Mouse (Mus musculus): ENCODE data around the gene Tom1. TPM values are rescaled to one million over a fixed set of nuclear protein-coding genes. Genes with fewer than 3 reads are reported as not detected.

Tom1 gene
- total RNA-seq, 2 experiments from 2014 or later, result 60.7 to 71.3 TPM

GRCm38 (mm10) chr8:75084382-75085064 lies 51.0 kb downstream of the Tom1 start:
- DNase-seq, result no peak

DNA sequence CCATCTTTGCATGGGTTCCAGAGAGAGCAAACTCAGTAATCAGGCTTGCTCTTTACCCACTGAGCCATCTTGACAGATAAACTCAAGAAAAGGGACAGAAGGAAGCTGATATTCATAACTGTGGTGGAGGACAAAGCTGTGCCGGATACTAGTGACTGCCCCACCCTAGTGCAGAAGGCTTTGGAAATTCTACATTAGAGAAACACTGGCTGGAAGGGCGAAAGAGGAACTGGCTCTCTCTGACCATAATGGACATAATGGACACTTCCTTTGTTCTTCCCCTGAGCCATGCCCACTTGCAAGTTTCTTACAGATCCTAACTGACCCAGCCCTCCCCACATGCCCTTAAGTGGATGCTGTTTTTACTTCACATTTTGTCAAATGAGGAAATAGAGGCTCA lies 52.5 kb downstream of the Tom1 start:
- peak in 1 of 2 experiments; percentile 22 for DNase-seq
- intact Hi-C loops (cut with DNase I), result no loop called here

More at GRCm38 (mm10) chr8:75084382-75085064, 51.0 kb downstream of the Tom1 start:
- intact Hi-C loops (cut with DNase I), result no loop called here

- no peak for DNase-seq
- intact Hi-C loops (cut with DNase I), result no loop called here
Observed at GRCm38 (mm10) chr8:75087127-75087526, 53.6 kb downstream of the Tom1 start.

- intact Hi-C loops (cut with DNase I), result no loop called here
Observed at GRCm38 (mm10) chr8:75088989-75089881, 55.7 kb downstream of the Tom1 start.

GRCm38 (mm10) chr8:75090781-75091365 lies 57.4 kb downstream of the Tom1 start:
- intact Hi-C loops (cut with DNase I), result no loop called here
- DNase-seq, result no peak

More at GRCm38 (mm10) chr8:75088989-75089881, 55.7 kb downstream of the Tom1 start:
- DNase-seq, result peak; percentile 67 to 76

GRCm38 (mm10) chr8:75093399-75094156 lies 60.1 kb downstream of the Tom1 start, which contains the start of gene Hmox1:
Hmox1 (plus strand) TSS chr8:75093621.
- intact Hi-C loops (cut with DNase I), result loop anchor here (2.0 kb wide), 1 partner anchor 13 kb away; no protein-coding TSS in a partner anchor
- peak; percentile 93 for DNase-seq

DNA sequence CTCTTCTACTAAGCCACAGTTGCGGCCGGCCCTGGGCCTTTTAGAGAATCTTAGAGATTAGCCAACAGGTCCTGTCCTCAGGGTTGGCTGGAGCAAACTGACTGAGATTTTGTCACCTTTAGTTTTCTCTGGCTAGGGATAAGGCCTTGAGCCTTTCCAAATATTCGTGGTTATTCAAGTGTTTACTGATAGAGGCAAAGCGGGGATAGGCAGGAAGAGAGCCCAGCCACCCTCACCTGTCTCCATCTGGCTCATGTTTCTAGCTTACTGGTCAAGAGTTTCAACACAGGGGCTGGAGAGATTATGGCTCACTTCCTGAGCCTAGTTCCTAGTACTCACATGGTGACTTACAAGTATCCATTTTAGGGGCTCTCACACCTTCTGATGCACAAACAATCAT lies 69.5 kb downstream of the Tom1 start:
- intact Hi-C loops (cut with DNase I), result no loop called here
- no peak for DNase-seq

- no peak for DNase-seq
- intact Hi-C loops (cut with DNase I), result no loop called here
Observed at GRCm38 (mm10) chr8:75103376-75103878, 69.9 kb downstream of the Tom1 start.

GRCm38 (mm10) chr8:75108527-75109235 lies 75.2 kb downstream of the Tom1 start:
- DNase-seq, result peak; percentile 81 to 85
- intact Hi-C loops (cut with DNase I), result loop anchor here (1.0 to 2.0 kb wide), 2 partner anchors 37 to 74 kb away; no protein-coding TSS in a partner anchor

DNA sequence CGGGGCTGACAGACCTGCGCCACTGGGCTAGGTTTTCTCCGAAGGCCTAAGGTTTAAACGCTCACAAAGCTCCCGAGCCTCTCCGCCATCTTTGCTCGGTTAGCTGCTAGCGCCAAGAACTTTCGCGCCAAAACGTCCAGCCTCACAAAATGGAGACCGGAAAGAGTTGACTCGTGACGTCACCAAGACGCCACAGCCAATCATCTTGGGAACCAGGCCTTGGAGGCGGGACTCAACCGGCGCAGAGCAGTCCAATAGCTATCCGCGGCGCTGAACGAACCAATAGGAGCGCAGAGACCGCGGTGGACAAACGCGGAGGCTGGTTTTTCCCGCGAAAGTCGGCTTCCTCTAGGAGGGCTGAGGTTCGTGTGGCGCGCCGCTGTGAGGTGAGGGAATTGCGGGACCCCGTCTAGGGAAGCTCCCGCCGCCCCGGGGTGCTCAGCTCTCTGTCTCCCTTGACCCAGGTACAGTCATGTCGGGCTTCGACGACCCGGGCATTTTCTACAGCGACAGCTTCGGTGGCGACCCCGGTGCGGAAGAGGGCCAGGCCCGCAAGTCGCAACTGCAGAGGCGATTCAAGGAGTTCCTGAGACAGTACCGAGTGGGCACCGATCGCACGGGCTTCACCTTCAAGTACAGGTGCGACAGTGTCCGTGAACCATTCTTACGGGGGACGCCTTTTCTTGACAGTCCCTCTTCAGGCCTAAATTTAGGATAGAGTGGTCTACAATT lies 75.9 kb downstream of the Tom1 start, which contains the start of gene Mcm5:
Gene Mcm5 (plus strand): TSS at position 334 of the 732 bp plus-strand sequence.
- DNase-seq, result peak; percentile 98 to 99
- intact Hi-C loops (cut with DNase I), result loop anchor here (2.0 kb wide), 1 partner anchor 75 kb away; no protein-coding TSS in a partner anchor

- no peak for DNase-seq
- intact Hi-C loops (cut with DNase I), result loop anchor here (5.0 kb wide), 1 partner anchor 118 kb away; the partner anchor contains the start of gene Hmgxb4
Observed at GRCm38 (mm10) chr8:75110093-75110492, 76.6 kb downstream of the Tom1 start.

DNA sequence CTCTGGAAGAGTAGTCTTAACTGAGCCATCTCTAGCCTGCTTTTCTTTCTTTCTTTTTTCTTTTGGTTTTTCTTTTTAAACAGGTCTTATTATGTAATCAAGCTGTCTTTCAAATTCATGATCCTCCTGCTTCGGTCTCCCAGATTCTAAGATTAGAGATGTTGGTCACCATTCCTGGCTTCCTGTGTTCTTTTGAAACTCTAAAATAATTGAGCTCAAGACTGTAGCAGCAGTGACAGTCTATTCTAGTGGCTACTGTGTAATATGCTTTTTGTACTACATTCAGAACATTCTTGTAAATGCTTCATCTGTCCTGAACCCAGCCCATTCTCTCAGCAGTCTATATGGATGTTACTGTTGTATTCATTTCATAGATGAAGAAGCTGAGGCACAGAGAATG lies 85.0 kb downstream of the Tom1 start:
- intact Hi-C loops (cut with DNase I), result no loop called here
- DNase-seq, result no peak

DNA sequence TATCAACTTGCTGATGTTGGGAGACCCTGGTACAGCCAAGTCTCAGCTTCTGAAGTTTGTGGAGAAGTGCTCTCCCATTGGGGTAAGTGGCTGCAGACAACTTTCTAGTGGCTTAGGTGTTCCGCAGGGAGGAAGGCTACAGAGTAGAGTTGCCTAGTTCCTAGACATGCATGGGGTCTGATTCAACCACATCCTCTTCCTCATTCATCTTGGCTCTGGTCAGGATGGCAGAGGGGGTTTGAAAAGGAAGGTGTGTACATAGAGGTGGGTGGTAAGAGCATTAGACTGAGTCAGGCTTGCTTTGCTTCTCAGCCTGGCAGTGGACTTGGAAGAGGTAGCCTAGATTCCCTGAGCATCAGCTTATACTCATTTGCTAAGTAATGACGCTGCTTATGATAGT lies 85.8 kb downstream of the Tom1 start:
- no peak for DNase-seq
- intact Hi-C loops (cut with DNase I), result no loop called here

Other genes starting within 250 kb of the Tom1 start
- not detected for gene Isx, start 160.5 kb upstream of the Tom1 start, total RNA-seq (2021)
- gene Hmgxb4, start 40.3 kb upstream of the Tom1 start, total RNA-seq (2021), result 10 to 100 TPM; 12.7 to 16.3 TPM
- gene Hmox1, start 59.9 kb downstream of the Tom1 start, total RNA-seq (2021), result 10 to 100 TPM; 12.1 to 21.6 TPM
- 1 to 10 TPM; 3.1 to 4.0 TPM for gene Mcm5, start 75.9 kb downstream of the Tom1 start, total RNA-seq (2021)
- 1 to 10 TPM; 3.1 to 4.7 TPM for gene Rasd2, start 180.2 kb downstream of the Tom1 start, total RNA-seq (2021)